Mouse (Mus musculus) G1E (cell line): ENCODE results near the gene Sult2b1. TPM values are rescaled to one million over a fixed set of nuclear protein-coding genes. Genes with fewer than 3 reads are reported as not detected.

Experiments
- ATAC-seq: 2 replicates; pipeline ENCODE4 v1.8.0; 2016; ENCODE audit warnings: mild to moderate bottlenecking; ENCODE audit not compliant: insufficient number of reproducible peaks, poor library complexity, low FRiP score, severe bottlenecking; ENCODE audit errors: extremely low read depth
- DNase-seq: peaks from one replicate; pipeline ENCODE4 v3.0.0; 2012; ENCODE audit warnings: low spot score
- H3K27me3 ChIP-seq: 2 replicates; pipeline ENCODE4 v1.6.1; 2012; ENCODE audit warnings: mild to moderate bottlenecking, low read length, inconsistent platforms; ENCODE audit not compliant: insufficient read depth
- H3K36me3 ChIP-seq: replicated peaks from 2 replicates; pipeline ENCODE3; 2012; ENCODE audit warnings: mild to moderate bottlenecking, inconsistent platforms
- H3K4me1 ChIP-seq: 2 replicates; pipeline ENCODE4 v1.6.1; 2012; ENCODE audit warnings: low read depth, low read length, inconsistent platforms, mixed read lengths; ENCODE audit not compliant: insufficient read depth
- H3K4me3 ChIP-seq: 2 replicates; pipeline ENCODE4 v1.5.1; 2012; ENCODE audit warnings: low read depth, mild to moderate bottlenecking, inconsistent platforms, low read length, moderate library complexity, mixed read lengths
- H3K9me3 ChIP-seq: replicated peaks from 2 replicates; pipeline ENCODE4 v1.6.1; 2012; ENCODE audit warnings: inconsistent platforms
- CTCF ChIP-seq: IDR thresholded peaks from 2 replicates; pipeline ENCODE4 v1.5.1; 2012; ENCODE audit warnings: low read depth, low read length, inconsistent platforms, mixed read lengths
- GATA1 ChIP-seq: IDR thresholded peaks from 2 replicates; pipeline ENCODE4 v1.6.1; 2012; ENCODE audit warnings: borderline replicate concordance, low read length, inconsistent platforms, mixed read lengths
- GATA2 ChIP-seq: IDR thresholded peaks from 2 replicates; pipeline ENCODE4 v1.6.1; 2012; ENCODE audit warnings: low read depth, low read length, inconsistent platforms, borderline replicate concordance
- POLR2AphosphoS5 ChIP-seq: IDR thresholded peaks from 2 replicates; pipeline ENCODE4 v1.6.1; 2012; ENCODE audit warnings: low read depth, low read length, inconsistent platforms; ENCODE audit not compliant: insufficient replicate concordance
- TAL1 ChIP-seq: conservative IDR thresholded peaks from 2 replicates; pipeline ENCODE4 v1.6.1; 2012; ENCODE audit warnings: low read depth, low read length, inconsistent platforms, mixed read lengths
- polyA plus RNA-seq: library from polyadenylated mRNA; stranded (reverse); fragments of >175 nt; gene quantifications from 2 replicates; pipeline ENCODE4 v1.2.3, GENCODE M21; 2012
- total RNA-seq, 2 experiments: library from RNA; stranded (forward) in 1 of 2; stranded (reverse) in 1 of 2; fragments of 200-1000 nt in 1 of 2; fragments of >200 nt in 1 of 2; fragmentation: Nextera tagmentation in 1 of 2; gene quantifications; 2 replicates each; pipeline ENCODE4 v1.2.3; 2014 to 2017

Sult2b1 gene
- total and polyA plus RNA-seq, 3 experiments: 0.05 TPM; not detected in 2

DNA sequence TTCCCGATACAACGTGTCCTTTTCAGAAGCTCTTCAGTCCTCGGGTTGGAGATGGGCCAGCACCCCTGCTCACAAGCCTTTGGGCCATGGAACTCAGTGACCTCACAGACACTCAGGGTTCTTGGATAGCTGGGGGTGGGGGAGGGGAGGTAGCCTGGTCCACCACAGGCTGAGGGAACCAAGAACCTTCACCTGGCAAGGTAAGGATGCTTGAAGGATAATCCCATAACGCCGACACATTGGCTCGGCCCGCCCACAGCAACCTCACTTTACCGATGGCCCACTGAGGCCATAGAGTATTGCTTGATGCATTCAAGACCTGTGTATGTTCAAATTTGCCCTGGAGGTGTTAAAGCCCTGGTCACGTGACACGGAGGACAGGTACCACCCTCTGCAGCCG, 58.8 kb downstream of the Sult2b1 start, which contains the start of gene Spaca4:
Spaca4 (minus strand) TSS at position 101 of the 400 bp plus-strand sequence.
- no peaks in the 10 kb centered on the region for H3K27me3 ChIP-seq
- ATAC-seq (no peak), DNase-seq (no peak)
- TF ChIP-seq POLR2AphosphoS5 (no peak), CTCF (no peak), TAL1 (no peak), GATA1 (no peak), GATA2 (no peak)
- H3K4me3 ChIP-seq: peak within 1 kb of the TSS; percentile 3; the same call in 1 of the 2 replicates
- H3K4me1 ChIP-seq: peaks cover 78% of the 10 kb centered on the region
- peaks cover 100% of the 10 kb centered on the region for H3K36me3 ChIP-seq
- H3K9me3 ChIP-seq: no peaks in the 10 kb centered on the region

DNA sequence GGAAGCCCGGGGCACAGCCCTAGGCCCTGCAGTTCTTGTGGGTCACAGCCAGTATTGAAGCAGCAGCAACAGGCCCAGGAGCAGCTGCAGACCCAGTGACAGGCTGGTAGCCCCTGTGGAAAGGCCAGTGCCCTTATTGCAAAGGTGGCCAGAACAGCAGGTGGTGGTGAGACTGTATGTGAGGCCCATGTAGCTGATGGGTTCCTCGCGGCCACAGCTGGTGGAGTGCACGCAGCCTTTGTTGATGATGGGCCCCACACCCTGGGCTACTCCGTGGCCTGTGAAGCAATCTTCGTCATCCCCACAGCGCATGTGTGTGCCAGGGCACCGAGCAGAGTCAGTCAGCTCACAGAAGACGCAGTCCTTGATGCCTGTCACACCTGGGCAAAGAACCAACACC, 59.3 kb downstream of the Sult2b1 start:
- Histone ChIP-seq H3K4me1 (peaks cover 78% of the 10 kb centered on the region), H3K9me3 (no peaks in the 10 kb centered on the region), H3K27me3 (no peaks in the 10 kb centered on the region), H3K4me3 (peak overlapping the region; percentile 3; the same call in 1 of the 2 replicates), H3K36me3 (peaks cover 100% of the 10 kb centered on the region)
- TF ChIP-seq TAL1: no peak
- TF ChIP-seq POLR2AphosphoS5: 0 out of 2 replicates have a peak, but pooled peaks have one; percentile 15
- no peak for TF ChIP-seq CTCF
- no peak for TF ChIP-seq GATA2
- DNase-seq (no peak), ATAC-seq (no peak)

DNA sequence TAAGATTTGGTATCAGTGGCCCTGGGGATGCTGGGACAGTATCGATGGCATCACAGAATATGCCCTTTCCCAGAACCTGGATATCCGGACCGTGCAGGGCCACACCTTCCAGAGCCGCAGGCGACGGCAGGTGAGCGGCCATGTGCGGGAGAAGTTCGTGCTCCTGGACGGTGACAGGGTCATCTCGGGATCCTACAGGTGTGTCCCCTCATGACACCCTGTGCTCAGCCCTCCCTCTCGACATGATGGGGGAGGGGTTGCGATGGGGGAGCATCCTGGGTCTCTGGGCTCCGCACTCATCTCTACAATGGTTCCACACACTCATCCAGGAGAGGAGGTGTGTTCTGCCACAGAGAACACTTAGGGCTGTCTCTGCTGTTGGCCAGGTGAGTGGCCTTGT, 60.7 kb downstream of the Sult2b1 start:
- DNase-seq (no peak), ATAC-seq (no peak)
- peaks cover 100% of the 10 kb centered on the region for H3K36me3 ChIP-seq
- H3K9me3 ChIP-seq: no peaks in the 10 kb centered on the region
- no peaks in the 10 kb centered on the region for H3K27me3 ChIP-seq
- TF ChIP-seq TAL1: no peak
- no peak for TF ChIP-seq GATA1
- TF ChIP-seq GATA2: no peak
- TF ChIP-seq POLR2AphosphoS5: no peak
- TF ChIP-seq CTCF: no peak
- H3K4me1 ChIP-seq: peaks cover 80% of the 10 kb centered on the region
- no peak overlapping the region for H3K4me3 ChIP-seq

DNA sequence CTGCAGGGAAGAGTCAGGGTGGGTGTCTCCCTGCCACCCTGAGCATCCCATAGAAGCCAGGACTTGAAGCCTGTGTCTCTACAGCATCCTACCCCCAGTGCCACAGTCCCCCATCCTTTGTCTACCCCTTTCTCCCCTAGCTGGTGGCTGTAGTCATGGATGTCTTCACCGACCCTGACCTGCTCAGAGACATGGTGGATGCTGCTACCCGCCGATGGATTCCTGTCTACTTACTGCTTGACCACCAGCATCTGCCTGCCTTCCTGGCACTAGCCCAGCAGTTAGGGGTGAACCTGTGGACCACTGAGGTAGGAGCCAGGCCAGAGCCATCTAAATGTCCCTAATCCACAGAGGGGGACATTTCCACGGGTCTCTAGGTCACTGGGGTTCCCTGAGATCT, 61.2 kb downstream of the Sult2b1 start:
- no peak for DNase-seq
- H3K36me3 ChIP-seq: peaks cover 98% of the 10 kb centered on the region
- H3K4me1 ChIP-seq: peaks cover 80% of the 10 kb centered on the region
- ATAC-seq: no peak
- H3K9me3 ChIP-seq: no peaks in the 10 kb centered on the region
- no peaks in the 10 kb centered on the region for H3K27me3 ChIP-seq
- H3K4me3 ChIP-seq: no peak overlapping the region
- TF ChIP-seq TAL1 (no peak), GATA1 (no peak), GATA2 (no peak), POLR2AphosphoS5 (no peak), CTCF (no peak)

DNA sequence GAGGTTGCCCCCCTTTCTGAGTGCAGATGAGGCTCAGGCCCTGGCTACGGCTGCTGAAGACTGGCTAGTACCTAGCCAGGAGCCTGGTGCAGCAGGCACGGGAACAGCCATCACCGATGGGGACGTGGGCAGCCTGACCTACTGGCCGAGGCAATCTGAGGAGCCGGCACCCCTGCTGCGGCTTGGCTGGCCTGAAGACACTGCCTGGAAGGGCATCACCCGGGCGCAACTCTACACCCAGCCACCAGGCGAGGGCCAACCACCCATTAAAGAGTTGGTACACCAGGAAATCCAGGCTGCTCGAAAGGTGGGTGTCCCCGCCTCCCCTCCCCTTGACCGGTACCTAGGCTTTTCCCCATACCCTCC, 62.1 kb downstream of the Sult2b1 start:
- Histone ChIP-seq H3K4me1 (peaks cover 75% of the 10 kb centered on the region), H3K27me3 (no peaks in the 10 kb centered on the region), H3K4me3 (peak overlapping the region; percentile 34; the same call in 1 of the 2 replicates), H3K9me3 (no peaks in the 10 kb centered on the region), H3K36me3 (peaks cover 90% of the 10 kb centered on the region)
- ATAC-seq: no peak
- DNase-seq: no peak
- TF ChIP-seq CTCF (no peak), TAL1 (no peak), GATA2 (no peak), POLR2AphosphoS5 (no peak), GATA1 (no peak)

DNA sequence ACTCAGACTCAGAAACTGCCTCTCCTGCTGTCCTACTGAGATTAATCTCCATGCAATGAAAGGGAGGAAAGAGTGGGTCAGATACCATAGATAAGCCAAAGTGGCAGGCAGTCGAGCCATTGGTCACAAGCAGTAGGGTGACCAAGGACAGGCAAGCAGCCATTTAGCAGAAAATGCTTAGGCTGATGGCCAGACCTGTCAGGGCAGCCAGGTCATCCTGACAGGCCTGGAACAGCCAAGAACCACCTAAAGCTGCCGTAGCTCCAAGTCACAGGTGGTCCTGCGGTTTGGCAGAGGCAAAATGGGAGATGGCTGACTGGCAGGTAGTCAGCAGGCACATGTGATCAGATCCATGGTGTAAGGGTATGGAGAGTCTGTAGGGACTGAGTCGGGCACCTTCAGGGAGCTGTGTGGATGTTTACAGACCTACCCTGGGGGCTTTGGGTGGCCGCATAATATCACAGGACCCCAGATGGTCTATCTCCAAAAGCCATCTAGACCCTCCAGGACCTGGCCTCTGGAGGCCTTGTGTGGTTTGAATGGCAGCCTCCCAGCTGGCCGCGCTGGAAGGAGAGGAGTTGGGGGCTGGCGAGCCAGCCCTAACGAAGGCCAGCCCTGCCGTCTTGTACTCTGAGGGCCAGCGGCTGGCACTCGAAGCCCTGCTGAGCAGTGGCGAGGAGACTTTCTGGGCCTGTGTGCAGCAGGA, 62.7 kb downstream of the Sult2b1 start:
- no peaks in the 10 kb centered on the region for H3K27me3 ChIP-seq
- DNase-seq (no peak), ATAC-seq (no peak)
- peaks cover 74% of the 10 kb centered on the region for H3K4me1 ChIP-seq
- H3K36me3 ChIP-seq: peaks cover 85% of the 10 kb centered on the region
- no peaks in the 10 kb centered on the region for H3K9me3 ChIP-seq
- TF ChIP-seq TAL1: no peak
- TF ChIP-seq GATA2: no peak
- TF ChIP-seq CTCF: no peak
- no peak for TF ChIP-seq POLR2AphosphoS5
- TF ChIP-seq GATA1: no peak
- H3K4me3 ChIP-seq: peak overlapping the region; percentile 45; the same call in 1 of the 2 replicates

DNA sequence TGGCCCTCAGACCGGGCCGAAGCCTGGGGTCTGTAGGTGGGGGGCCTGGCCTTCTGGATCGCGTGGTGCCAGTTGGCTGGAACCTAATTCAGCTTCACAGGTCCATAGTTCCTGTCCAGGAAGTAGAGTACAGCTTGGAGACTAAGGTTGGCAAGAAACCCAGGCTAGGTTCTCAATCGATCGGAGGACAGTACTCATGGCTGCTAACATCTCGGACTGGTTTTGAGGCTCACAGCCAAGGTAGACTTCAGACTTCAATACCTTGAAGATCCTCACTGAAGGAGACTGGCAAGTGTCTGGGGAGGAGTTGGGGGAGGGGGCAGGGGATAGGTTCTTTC, 63.3 kb downstream of the Sult2b1 start:
- no peak for DNase-seq
- Histone ChIP-seq H3K4me1 (peaks cover 74% of the 10 kb centered on the region), H3K36me3 (peaks cover 84% of the 10 kb centered on the region), H3K9me3 (no peaks in the 10 kb centered on the region), H3K27me3 (no peaks in the 10 kb centered on the region), H3K4me3 (peak overlapping the region; percentile 77; the same call in 1 of the 2 replicates)
- TF ChIP-seq GATA1 (no peak), TAL1 (no peak), GATA2 (no peak), POLR2AphosphoS5 (no peak), CTCF (no peak)
- ATAC-seq: no peak
